Mouse (Mus musculus): ENCODE measurements at regions not wholly inside any gene's neighbourhood (a gene's known extent, or its start where the extent isn't known, plus 50 kb on each side); places are given as distances from the start of the nearest gene placed in this dataset.

- DNase-seq: no peak
Observed at GRCm38 (mm10) chr19:33053199-33053867, 296.0 kb downstream of the Pten start.

DNA sequence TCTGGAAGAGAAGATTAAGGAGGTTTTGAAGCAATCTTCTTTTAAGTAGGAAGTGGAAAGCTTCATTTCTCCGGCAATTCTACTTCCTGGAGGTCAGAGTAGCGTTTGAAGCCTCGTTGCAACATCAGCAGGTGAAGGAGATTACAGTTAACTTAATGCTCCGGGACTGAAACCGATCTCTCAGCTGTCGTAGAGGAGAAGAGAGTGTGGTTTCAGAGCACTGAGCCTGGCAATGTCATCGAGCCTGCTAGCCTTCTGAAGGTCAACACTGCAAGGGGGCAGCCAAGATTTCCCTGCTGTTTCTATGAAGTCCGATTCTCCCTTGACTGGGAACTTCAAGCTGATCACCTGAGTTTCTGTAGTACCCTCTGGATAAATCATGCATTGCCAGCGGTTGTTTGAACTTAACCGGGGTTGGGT lies 299.1 kb downstream of the Pten start:
- DNase-seq: no peak

DNA sequence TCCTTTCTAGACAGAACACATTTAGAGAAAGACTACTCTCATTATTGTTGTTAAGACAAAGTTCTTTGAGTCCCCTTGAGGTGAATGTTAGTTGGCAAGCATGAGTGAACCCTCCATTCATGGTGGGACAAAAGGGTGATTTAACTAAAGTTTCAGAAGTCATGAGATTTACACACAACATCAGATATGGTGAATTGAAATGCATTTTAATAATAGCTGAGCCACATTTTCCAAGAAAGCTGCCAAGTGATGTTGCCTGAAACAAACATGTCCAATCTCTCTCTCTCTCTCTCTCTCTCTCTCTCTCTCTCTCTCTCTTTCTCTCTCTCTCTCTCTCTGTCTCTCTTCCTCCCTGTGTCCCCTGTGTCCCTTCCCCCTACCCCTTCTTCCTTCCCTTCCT lies 303.7 kb downstream of the Pten start:
- DNase-seq: no peak

DNA sequence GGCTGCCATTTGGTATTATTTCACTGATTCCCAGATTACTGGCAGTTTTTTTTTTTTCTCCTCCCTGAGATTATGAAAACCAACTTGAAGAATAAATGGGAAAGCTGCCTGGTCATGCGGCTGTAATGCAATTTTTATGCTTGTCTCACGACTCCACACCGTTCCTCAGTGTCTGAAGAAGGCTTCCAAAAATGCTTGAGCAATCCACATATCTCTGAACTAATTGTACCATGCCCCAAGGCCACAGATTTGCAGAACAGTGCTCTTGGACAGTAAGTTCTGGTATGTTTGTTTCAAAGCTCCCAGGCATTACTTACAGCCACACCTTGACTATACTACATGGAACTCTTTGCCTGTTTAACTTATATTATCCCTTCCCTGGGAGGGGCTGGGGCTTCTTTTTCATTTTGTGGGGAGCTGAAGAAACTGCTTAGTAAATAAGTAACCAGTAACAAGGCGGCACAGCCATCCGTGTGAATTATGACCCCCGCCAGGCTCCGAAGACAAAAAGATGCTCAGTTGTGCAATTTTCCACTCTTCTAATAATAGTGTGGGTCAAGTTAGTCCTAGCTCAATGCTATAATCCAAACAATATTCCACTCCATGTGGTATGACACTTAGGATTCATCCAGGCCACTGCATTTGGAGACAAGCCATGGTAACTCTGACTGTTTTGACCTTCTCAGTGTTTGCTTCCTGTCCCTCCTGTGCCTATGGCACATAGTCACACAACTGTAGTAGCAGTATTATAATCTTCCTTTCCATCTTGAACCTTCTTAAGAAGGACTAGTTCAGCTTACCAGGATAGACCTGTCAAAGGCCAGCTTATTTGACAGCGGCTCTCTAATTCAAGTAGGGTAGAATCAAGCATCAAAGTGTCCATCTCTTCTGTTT lies 305.1 kb downstream of the Pten start:
- no peak for DNase-seq

DNA sequence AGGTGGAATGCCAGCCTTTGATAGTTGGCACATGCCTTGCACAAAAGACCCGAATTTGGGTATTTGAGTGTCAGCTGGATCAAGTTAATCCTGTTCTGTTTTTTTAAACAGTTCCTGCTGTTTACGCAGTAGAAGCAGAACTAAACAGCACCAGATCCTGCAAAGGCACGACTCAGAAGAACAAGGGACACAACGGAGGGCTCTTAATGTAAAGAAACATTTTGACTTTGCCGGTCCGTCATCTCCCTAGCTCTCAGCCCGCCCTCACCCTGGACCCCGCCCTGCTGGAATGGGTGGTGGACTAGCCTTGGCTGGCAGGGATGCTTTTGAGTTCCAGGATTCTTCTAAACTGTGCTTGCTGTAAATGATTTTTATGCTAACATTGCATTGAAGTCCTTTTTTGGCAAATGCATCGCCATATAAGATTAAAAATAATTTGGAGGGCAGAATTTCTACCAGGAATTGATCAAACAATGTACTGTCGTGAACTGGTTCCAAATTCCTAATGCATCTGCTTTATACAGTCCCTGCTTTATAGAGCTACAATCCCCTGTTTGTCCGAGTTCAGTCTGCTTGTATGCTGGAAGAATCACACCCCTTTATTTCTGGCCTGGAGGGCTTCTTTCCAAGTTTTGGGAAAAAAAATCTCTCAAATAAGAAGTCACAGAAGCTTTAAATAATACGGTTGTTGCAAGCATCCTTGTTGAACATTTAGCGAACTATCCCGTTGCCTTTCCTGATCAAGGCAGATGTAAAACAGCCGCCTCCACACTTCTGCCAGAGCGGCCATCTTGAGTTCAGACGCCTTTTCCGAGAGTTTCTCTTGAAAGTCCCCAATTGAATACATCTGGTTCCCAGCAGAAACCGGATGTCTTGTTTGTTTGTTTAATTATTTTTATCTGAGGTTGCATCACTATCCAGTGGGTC lies 308.2 kb downstream of the Pten start:
- DNase-seq: no peak

- no peak for DNase-seq
Observed at GRCm38 (mm10) chr19:33068351-33068955, 311.2 kb downstream of the Pten start.

DNA sequence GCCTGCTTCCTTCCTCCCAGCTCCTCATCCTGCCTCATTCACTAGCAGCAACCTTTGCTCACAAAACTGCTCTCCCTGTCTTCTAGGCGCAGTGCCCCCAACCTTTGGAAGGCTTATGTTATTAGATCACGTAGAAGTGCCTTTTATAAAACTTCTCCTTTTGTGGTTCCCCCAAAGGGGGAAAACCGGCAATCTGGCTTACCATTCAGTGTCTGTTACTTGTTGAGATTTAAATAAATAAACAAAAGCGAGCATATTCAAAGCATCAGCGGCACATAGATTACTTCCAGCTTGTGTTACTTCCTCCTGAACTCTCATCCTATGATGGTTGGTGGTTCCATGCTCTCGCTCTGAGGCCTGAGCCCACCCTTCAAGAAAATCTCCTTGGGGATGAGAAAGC lies 312.5 kb downstream of the Pten start:
- no peak for DNase-seq

DNA sequence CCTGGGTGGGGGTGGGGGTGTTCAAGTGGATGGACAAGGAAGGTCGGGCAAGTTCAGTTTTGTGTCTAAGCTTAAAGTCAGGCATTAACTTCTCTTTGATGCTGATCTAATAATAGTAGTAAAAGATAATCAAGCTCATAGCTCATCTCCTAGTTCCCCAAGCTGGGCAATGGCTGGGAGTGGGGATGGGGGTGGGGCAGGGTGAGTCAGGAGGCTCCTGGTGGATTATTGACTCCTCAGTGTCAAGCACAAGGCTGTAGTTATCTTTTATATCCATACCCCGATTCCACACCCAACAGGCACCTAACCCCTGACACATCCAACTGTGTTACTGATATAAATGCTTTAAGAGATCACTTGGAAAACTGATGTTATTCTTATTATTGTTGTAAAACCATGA lies 315.0 kb downstream of the Pten start:
- DNase-seq: no peak

DNA sequence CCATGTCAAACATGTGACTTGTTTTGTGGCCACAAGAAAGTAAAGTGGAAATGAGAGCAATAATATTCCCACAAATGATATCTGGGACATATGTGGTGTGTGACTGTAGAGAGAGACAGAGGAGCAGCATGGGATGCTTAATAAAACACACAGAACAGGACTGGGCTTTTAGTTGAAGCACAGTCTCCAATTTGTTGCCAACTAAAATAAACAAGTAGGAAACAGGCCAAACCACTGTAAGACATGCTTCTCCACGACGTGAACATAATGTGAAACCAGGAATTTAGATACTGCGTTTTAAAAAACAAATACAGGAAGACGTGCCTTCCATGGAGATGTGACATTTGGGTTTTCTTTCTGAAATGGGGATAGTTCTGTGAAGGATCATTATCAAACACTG lies 317.2 kb downstream of the Rnls start:
- no peak for DNase-seq

DNA sequence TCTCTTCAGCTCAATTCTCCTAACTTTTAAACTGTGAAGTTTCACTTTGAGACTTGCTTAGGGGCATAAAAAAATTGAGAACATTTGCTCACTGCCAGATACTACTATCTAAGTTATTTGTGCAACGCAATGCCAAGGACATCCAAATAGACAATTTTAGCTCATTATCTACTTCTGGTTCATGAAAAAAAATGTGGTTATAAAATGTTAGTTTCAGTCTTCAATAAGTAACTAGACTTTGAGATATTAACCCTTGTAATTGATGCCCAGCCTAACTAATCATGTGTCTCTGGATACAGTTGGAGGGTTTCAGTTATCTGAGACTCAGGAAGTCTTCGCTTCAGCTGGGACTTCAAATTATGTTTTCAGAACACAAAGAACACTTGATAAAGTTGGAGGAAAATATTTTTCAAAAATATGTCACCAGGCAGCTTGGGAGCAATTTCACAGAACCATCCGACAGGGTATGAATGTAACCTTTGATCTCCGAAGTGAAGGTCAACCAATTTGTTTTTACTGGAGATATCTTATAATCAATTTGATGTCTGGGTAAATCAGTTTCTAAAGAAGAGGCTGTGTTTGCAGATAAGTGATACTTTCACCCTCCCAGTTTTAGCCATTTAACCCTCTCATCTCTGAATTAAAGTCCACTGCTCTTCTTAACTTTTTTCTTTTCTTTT lies 313.3 kb downstream of the Rnls start:
- no peak for DNase-seq

GRCm38 (mm10) chr19:33079959-33080358 lies 312.1 kb downstream of the Rnls start:
- DNase-seq: no peak

DNA sequence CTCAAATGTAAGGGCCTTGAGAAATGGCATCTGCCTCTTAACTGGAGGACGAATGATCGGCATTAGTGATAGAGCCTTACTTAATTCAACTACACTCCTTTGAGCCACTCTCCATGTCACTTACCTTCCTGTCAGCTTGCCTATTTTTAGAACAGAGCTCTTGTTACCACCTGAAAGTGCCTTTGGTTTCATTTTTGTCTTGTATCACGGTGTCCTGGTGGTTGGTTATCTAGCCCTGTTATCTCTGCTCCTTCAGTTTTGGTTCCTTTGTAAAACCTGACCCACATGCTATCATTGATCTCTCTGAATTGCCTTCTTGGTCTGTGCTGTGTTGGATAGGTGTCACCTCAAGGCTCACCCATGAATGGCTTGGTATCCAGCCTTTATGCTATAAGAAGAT lies 310.6 kb downstream of the Rnls start:
- no peak for DNase-seq

GRCm38 (mm10) chr19:33083371-33083770 lies 308.7 kb downstream of the Rnls start:
- no peak for DNase-seq

GRCm38 (mm10) chr19:33084683-33085082 lies 307.4 kb downstream of the Rnls start:
- DNase-seq: no peak
